Mouse (Mus musculus) lung, embryonic 15.5 days (tissue): ENCODE measurements at regions not wholly inside any gene's neighbourhood (a gene's known extent, or its start where the extent isn't known, plus 50 kb on each side); places are given as distances from the start of the nearest gene placed in this dataset.

Experiments
- ATAC-seq: fragments of 200-750 bp; cut with Nextera tagmentation; 2 replicates; pipeline ENCODE4 v1.8.0; 2017; ENCODE audit warnings: moderate number of reproducible peaks, borderline replicate concordance; ENCODE audit not compliant: low FRiP score, low TSS enrichment; ENCODE audit errors: extremely low read depth
- H3K27ac ChIP-seq: fragments of 300-500 bp; sonication (generic); 2 replicates; pipeline ENCODE4 v1.5.1; 2015; ENCODE audit warnings: moderate library complexity, mild to moderate bottlenecking, inconsistent platforms
- H3K27me3 ChIP-seq: fragments of 300-500 bp; sonication (generic); 2 replicates; pipeline ENCODE4 v1.6.1; 2015; ENCODE audit warnings: inconsistent platforms
- H3K36me3 ChIP-seq: fragments of 300-500 bp; sonication (generic); 2 replicates; pipeline ENCODE4 v1.6.1; 2015; ENCODE audit warnings: inconsistent platforms
- H3K4me1 ChIP-seq: fragments of 300-500 bp; sonication (generic); 2 replicates; pipeline ENCODE4 v1.6.1; 2015; ENCODE audit warnings: inconsistent platforms
- H3K4me2 ChIP-seq: fragments of 300-500 bp; sonication (generic); 2 replicates; pipeline ENCODE4 v1.6.1; 2015; ENCODE audit warnings: inconsistent platforms, mild to moderate bottlenecking, moderate library complexity
- H3K4me3 ChIP-seq: fragments of 300-500 bp; sonication (generic); 2 replicates; pipeline ENCODE4 v1.5.1; 2015; ENCODE audit warnings: mild to moderate bottlenecking, inconsistent platforms
- H3K9ac ChIP-seq: fragments of 300-500 bp; sonication (generic); 2 replicates; pipeline ENCODE4 v1.6.1; 2015; ENCODE audit warnings: inconsistent platforms
- H3K9me3 ChIP-seq: fragments of 300-500 bp; sonication (generic); 2 replicates; pipeline ENCODE4 v1.6.1; 2016; ENCODE audit warnings: inconsistent platforms
- WGBS: fragments of 180-500 bp; shearing (Covaris S2); methylation state at CpG from one replicate; pipeline ENCODE4 v1.1.7; 2015; 5-methylcytosine and 5-hydroxymethylcytosine counted together

- WGBS, result 89% methylated on average over 3 of the region's 3 CpGs
- no peaks in the 10 kb centered on the region for H3K9me3 ChIP-seq
- H3K4me1 ChIP-seq, result peaks cover 4% of the 10 kb centered on the region
- no peak overlapping the region for H3K27ac ChIP-seq
- no peak for ATAC-seq
- no peaks in the 10 kb centered on the region for H3K36me3 ChIP-seq
- no peak overlapping the region for H3K4me2 ChIP-seq
- H3K27me3 ChIP-seq, result no peaks in the 10 kb centered on the region
- H3K9ac ChIP-seq, result no peak overlapping the region
- no peak overlapping the region for H3K4me3 ChIP-seq
These were observed 123.5 kb downstream of the Chst2 start for GRCm38 (mm10) chr9:95282996-95283395.

GRCm38 (mm10) chr9:95282502-95282901 lies 124.0 kb downstream of the Chst2 start:
- Histone ChIP-seq H3K4me3 (no peak overlapping the region), H3K27ac (no peak overlapping the region), H3K4me1 (peaks cover 4% of the 10 kb centered on the region), H3K27me3 (no peaks in the 10 kb centered on the region), H3K4me2 (no peak overlapping the region), H3K9me3 (no peaks in the 10 kb centered on the region), H3K36me3 (no peaks in the 10 kb centered on the region), H3K9ac (no peak overlapping the region)
- 42% methylated on average over 2 of the region's 2 CpGs for WGBS
- ATAC-seq, result no peak
